ENCODE assay signal across 11 mouse cellular contexts in genomic region chr8:10827560-10827959, GRCm38 (mm10).
DNase-seq lines count a peak whose midpoint lies in the region; ATAC-seq and TF ChIP-seq lines count a peak whose summit lies in the region.
"Had no signal": no experiment of that assay in that cellular context is flagged by ENCODE, and none has a peak within 500 bp of the region (broad histone marks: within the 10 kb centered on the region; RNA-seq: fewer than 3 reads in every experiment).

No protein-coding gene starts in this region.

- no peaks in the 10 kb centered on the region for H3K9me3 ChIP-seq in liver, postnatal 0 days (ENCODE audit: low read length)
- no peaks in the 10 kb centered on the region for H3K9me3 ChIP-seq in liver, embryonic 12.5 days (replicated peaks)
- H3K9me3 ChIP-seq in forebrain, embryonic 10.5 days, result no peaks in the 10 kb centered on the region
- H3K9me3 ChIP-seq: midbrain, embryonic 10.5 days had no signal

- no peak overlapping the region for H3K27ac ChIP-seq in cerebellum, adult 2 months (ENCODE audit: insufficient read depth, low read length)
- no peak overlapping the region for H3K27ac ChIP-seq in liver, postnatal 0 days (ENCODE audit: low read depth)
- no peak overlapping the region for H3K27ac ChIP-seq in liver, embryonic 12.5 days
- H3K27ac ChIP-seq in small intestine, adult 2 months (ENCODE audit: insufficient read depth, low read depth, low read length), result no peak overlapping the region
- no peak overlapping the region for H3K27ac ChIP-seq in forebrain, embryonic 10.5 days

- WGBS in cerebellum, adult 2 months, result 56% methylated on average over 6 of the region's 6 CpGs
- WGBS in liver, postnatal 0 days (ENCODE audit: insufficient replicate concordance), result 60% methylated on average over 6 of the region's 6 CpGs
- WGBS in liver, embryonic 12.5 days (ENCODE audit: insufficient replicate concordance), result 57% methylated on average over 6 of the region's 6 CpGs
- WGBS in small intestine, adult 2 months, result 60% methylated on average over 6 of the region's 6 CpGs
- 91% methylated on average over 6 of the region's 6 CpGs for WGBS in forebrain, embryonic 10.5 days

- H3K4me2 ChIP-seq in liver, postnatal 0 days (ENCODE audit: low read depth, low read length), result no peak overlapping the region
- no peak overlapping the region for H3K4me2 ChIP-seq in liver, embryonic 12.5 days

- TF ChIP-seq CTCF in cerebellum, adult 2 months (IDR thresholded peaks at IDR 0.05; ENCODE audit: borderline replicate concordance, insufficient read depth, low read depth, low read length), result no peak
- peak; percentile 55 for TF ChIP-seq CTCF in liver, postnatal 0 days (IDR thresholded peaks at IDR 0.05; ENCODE audit: low read depth)
- TF ChIP-seq CTCF in small intestine, adult 2 months (IDR thresholded peaks at IDR 0.05; ENCODE audit: extremely low read depth, insufficient read length, insufficient replicate concordance, low read depth, low read length), result peak; percentile 57; the same call in 1 of the 2 replicates

- ATAC-seq in liver, postnatal 0 days, result no peak
- ATAC-seq in liver, embryonic 12.5 days, result no peak

- no peak overlapping the region for H3K4me3 ChIP-seq in cerebellum, adult 2 months (replicated peaks; ENCODE audit: insufficient read depth, low read depth, low read length)
- H3K4me3 ChIP-seq in liver, postnatal 0 days (ENCODE audit: low read depth, low read length), result no peak overlapping the region
- no peak overlapping the region for H3K4me3 ChIP-seq in liver, embryonic 12.5 days
- no peak overlapping the region for H3K4me3 ChIP-seq in small intestine, adult 2 months (ENCODE audit: low read depth, low read length)
- no peak overlapping the region for H3K4me3 ChIP-seq in forebrain, embryonic 10.5 days
- H3K4me3 ChIP-seq: erythroblast, embryonic 14.5 days; midbrain, embryonic 10.5 days had no signal

- no peaks in the 10 kb centered on the region for H3K4me1 ChIP-seq in cerebellum, adult 2 months (ENCODE audit: control insufficient read depth, insufficient read depth, low read length)
- H3K4me1 ChIP-seq in liver, postnatal 0 days (ENCODE audit: insufficient read depth), result no peaks in the 10 kb centered on the region
- H3K4me1 ChIP-seq in liver, embryonic 12.5 days, result peaks cover 8% of the 10 kb centered on the region
- peaks cover 2% of the 10 kb centered on the region; the same call in 1 of the 2 replicates for H3K4me1 ChIP-seq in small intestine, adult 2 months (ENCODE audit: control insufficient read depth, insufficient read depth, insufficient read length, low read length)
- H3K4me1 ChIP-seq in forebrain, embryonic 10.5 days, result peaks cover 9% of the 10 kb centered on the region; the same call in 1 of the 2 replicates

- H3K27me3 ChIP-seq in cerebellum, adult 2 months (ENCODE audit: control insufficient read depth, insufficient read depth, low read length), result no peaks in the 10 kb centered on the region
- no peaks in the 10 kb centered on the region for H3K27me3 ChIP-seq in liver, postnatal 0 days (ENCODE audit: insufficient read depth, low read length)
- H3K27me3 ChIP-seq in liver, embryonic 12.5 days (replicated peaks), result peaks cover 5% of the 10 kb centered on the region; the same call in 1 of the 2 replicates
- H3K27me3 ChIP-seq in small intestine, adult 2 months (ENCODE audit: control insufficient read depth, insufficient read depth, low read length), result no peaks in the 10 kb centered on the region
- peaks cover 14% of the 10 kb centered on the region; the same call in 1 of the 2 replicates for H3K27me3 ChIP-seq in forebrain, embryonic 10.5 days (ENCODE audit: poor library complexity, severe bottlenecking)

- no peak for TF ChIP-seq POLR2A in cerebellum, adult 2 months (IDR thresholded peaks at IDR 0.05; ENCODE audit: borderline replicate concordance, insufficient read depth, low read length)
- no peak for TF ChIP-seq POLR2A in small intestine, adult 2 months (IDR thresholded peaks at IDR 0.05; ENCODE audit: low read depth, low read length)

- TF ChIP-seq EP300 in liver, postnatal 0 days (IDR thresholded peaks at IDR 0.05; ENCODE audit: low read depth), result no peak

- H3K36me3 ChIP-seq in liver, postnatal 0 days (replicated peaks; ENCODE audit: insufficient read depth, low read length), result no peaks in the 10 kb centered on the region
- no peaks in the 10 kb centered on the region for H3K36me3 ChIP-seq in liver, embryonic 12.5 days
- no peaks in the 10 kb centered on the region for H3K36me3 ChIP-seq in small intestine, adult 2 months (ENCODE audit: control insufficient read depth, insufficient read depth, low read length)
- H3K36me3 ChIP-seq in forebrain, embryonic 10.5 days (replicated peaks), result no peaks in the 10 kb centered on the region
- H3K36me3 ChIP-seq: midbrain, embryonic 10.5 days had no signal

- DNase-seq in cerebellum, postnatal 14 days, result peak; percentile 42 to 43
- no peak for DNase-seq in cerebellum, adult 2 months
- no peak for DNase-seq in liver, postnatal 0 days
- DNase-seq in heart, postnatal 4 days, result peak; percentile 39
- DNase-seq in retina, postnatal 1 day, result no peak
- DNase-seq in forebrain, embryonic 10.5 days (ENCODE audit: extremely low spot score, low spot score), result no peak
- DNase-seq: right cerebral cortex, postnatal 25 days had no signal

- H3K9ac ChIP-seq in liver, postnatal 0 days (replicated peaks), result no peak overlapping the region
- H3K9ac ChIP-seq in liver, embryonic 12.5 days, result no peak overlapping the region

Comparison
In these comparisons a context has a peak if more than half of its experiments do, and no peak if none do; other contexts are left out.
1. DNase-seq: peak in cerebellum, postnatal 14 days (2 of 2) and heart, postnatal 4 days (single experiment); none in cerebellum, adult 2 months (0 of 2), liver, postnatal 0 days (single experiment), retina, postnatal 1 day (single experiment) and forebrain, embryonic 10.5 days (single experiment).